Mouse (Mus musculus) adrenal gland, adult 2 months (tissue): ENCODE data around the gene Cxcr1. TPM values are rescaled to one million over a fixed set of nuclear protein-coding genes. Genes with fewer than 3 reads are reported as not detected.

Experiments
- DNase-seq: peaks from one replicate; pipeline ENCODE4 v3.0.0; 2021
- long read RNA-seq: library from polyadenylated mRNA; stranded (forward); transcript quantifications from one replicate; pipeline ENCODE4 v2.0.0, GENCODE M21; 2021
- polyA plus RNA-seq: library from polyadenylated mRNA; depleted of rRNA; stranded (reverse); fragments of >200 nt; gene quantifications from 2 replicates; pipeline ENCODE4 v1.2.3, GENCODE M21; 2012; rRNA removed
- total RNA-seq, 2 experiments: library from RNA; stranded (reverse); gene quantifications; 2 replicates each; pipeline ENCODE4 v1.2.3; 2021

Gene Cxcr1
- total RNA-seq (not detected), polyA plus RNA-seq (not detected in 2 replicates)
- long read RNA-seq, result 0 reads

- DNase-seq, result no peak
Measured at GRCm38 (mm10) chr1:74194445-74194844, at the start of gene Cxcr1. Gene Cxcr1 (minus strand): TSS chr1:74194631.

- DNase-seq, result no peak
Measured at GRCm38 (mm10) chr1:74240832-74241231, 46.4 kb upstream of the Cxcr1 start.

GRCm38 (mm10) chr1:74240311-74240710 is 45.9 kb upstream of the Cxcr1 start:
- DNase-seq, result no peak

- DNase-seq, result no peak
Measured at GRCm38 (mm10) chr1:74239618-74240017, 45.2 kb upstream of the Cxcr1 start.

DNA sequence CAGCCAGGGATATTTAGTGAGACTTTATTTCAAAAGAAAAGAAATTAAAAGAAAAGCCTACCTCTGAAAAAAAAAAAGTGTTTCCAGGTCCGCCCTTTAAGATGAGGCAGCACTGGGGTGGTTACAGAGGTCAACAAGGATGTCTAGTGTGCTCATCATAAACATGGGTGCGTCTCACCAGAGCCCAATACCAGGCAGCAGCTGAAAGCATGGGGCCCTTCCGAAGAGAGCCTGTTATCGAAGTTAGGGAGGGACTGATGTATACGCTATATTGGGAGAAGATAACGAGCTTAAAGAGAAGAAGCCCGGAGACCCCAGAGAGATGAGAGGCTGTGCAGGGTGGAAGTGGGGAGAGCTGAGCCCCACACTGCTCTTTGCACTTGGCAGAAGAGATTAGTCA is 44.7 kb upstream of the Cxcr1 start:
- no peak for DNase-seq

GRCm38 (mm10) chr1:74238136-74238535 is 43.7 kb upstream of the Cxcr1 start:
- no peak for DNase-seq

- DNase-seq, result no peak
Measured at GRCm38 (mm10) chr1:74237671-74238070, 43.2 kb upstream of the Cxcr1 start.

DNA sequence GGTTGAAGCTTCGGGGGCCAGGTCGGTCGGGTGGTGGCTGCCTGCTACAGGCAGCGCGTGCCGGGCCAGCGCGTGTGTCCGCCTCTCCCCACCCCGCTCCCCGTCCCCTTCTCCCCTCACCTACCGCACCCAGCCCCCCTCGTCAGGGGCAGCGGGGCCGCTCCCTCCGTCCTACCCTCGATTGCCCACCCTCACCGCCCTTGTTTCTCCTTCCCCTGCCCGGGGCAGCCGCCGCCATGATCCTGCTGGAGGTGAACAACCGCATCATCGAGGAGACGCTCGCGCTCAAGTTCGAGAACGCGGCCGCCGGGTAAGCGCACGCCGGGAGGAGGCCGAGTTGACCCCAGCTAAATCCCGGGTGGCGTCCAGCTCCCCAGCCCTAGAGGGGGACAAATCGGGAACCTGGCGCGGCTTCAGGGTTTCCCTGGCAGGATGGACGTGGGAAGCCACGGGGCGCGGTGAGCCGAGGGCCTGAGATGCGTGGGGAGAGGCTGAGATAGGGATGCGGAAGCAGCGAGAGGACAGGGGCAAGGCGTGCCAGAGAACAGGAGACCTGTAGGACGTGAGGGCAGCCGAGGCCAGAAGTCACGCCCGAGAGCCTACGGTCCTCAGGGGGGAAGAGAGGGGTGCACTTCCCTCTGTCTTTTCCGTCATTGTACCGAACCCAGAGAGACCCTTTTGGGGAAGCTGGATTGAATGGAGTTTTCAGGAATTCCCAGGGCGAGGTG is 42.3 kb upstream of the Cxcr1 start:
- no peak for DNase-seq

- peak; percentile 99 for DNase-seq
Measured at GRCm38 (mm10) chr1:74235938-74236589, 41.6 kb upstream of the Cxcr1 start, which contains the start of gene Arpc2. Gene Arpc2 (plus strand): TSS chr1:74236084.

- DNase-seq, result no peak
Measured at GRCm38 (mm10) chr1:74230992-74231391, 36.6 kb upstream of the Cxcr1 start.

DNA sequence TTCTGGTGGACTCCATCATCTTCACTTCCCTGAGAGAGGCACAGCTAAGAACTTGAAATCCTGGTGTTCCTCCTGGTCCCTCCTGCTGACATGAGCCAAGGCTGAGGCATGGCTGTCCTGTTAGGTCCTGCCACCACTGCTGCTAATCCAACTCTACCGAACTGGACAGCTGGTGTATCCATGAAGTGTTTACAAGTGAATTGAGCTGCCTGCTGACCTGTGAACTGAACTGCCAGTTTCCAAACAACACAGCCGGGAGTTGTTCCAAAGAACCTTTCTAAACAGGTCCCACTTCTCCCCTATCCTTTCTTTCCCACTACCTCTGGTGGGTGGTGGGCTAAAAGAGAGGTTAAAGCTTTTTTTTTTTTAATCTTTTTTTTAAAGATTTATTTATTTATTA is 35.5 kb upstream of the Cxcr1 start:
- DNase-seq, result no peak

DNA sequence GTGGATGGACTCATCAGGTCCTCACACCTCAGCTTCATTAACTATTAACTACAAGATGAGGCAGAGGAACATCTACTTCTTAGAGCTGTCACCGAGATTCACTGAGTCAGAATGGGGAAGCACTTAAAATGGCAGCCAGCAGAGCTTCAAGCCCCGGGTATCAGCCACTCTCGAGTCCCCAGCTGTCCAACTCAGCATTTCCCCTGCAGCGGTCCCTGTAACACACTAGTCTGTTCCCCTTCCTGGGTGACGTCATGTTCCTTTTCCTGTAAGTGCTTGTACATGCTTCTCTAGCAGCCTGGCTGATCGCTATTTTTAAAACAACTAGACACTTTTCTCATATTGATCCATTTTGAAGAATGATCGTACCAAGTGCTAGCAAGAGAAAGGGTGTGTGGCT is 32.9 kb upstream of the Cxcr1 start:
- DNase-seq, result peak; percentile 31

DNA sequence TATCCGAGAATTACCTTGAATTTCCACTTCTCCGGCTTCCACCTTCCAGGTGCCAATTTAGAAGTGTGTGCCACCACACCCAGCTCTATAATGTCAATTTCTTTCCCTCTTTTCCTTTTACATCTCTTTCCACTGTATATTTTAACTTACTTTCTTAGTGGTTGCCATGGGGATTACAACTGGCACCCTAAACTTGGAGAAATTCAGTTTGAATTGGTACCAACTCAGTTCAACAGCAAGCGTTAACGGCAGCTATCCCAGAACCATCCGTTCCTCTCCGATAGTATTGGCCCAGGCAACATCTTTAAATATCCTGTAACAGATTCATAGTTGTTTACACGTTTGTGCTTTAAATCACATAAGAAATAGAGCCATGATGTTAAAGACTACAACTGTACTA is 25.5 kb upstream of the Cxcr1 start:
- DNase-seq, result no peak

DNA sequence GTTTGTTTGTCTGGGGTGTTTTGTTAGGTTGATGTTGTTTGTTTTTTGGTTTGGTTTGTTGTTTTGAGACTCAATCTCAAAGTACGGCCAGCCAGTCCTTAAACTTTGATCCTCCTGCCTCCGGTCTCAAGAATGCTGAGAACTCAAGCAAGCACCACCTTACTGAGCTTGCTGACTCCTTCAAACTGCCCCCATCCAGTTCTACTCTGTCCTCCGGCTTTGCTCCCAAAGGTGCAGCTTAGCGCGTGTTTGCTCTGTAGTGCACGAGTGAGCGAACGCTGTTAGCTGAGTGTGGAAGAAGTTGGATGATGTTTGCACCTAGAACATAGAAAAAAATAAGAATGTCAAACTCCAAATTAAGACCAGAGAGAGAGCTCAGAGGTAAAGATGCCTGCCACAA is 14.5 kb upstream of the Cxcr1 start:
- no peak for DNase-seq

DNA sequence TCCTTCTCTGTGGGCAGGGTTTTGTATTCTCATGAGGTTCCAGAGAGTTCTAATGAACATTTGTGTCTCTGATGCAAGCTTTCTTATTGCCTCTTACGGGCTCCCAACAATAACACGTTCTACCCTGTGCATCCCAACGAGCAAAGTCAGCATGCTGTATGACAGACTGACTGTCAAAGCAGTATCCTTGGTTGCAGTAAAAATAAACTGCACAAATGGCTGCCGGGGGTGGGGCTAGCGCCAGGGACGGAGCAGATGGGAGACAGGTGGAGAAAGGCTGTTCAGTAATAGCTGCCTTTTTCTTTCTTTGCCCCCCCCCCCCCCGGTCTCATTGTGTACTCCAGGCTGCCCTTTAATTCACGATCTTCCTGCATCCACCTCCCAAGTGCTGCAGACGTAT is 13.5 kb upstream of the Cxcr1 start:
- DNase-seq, result no peak

DNA sequence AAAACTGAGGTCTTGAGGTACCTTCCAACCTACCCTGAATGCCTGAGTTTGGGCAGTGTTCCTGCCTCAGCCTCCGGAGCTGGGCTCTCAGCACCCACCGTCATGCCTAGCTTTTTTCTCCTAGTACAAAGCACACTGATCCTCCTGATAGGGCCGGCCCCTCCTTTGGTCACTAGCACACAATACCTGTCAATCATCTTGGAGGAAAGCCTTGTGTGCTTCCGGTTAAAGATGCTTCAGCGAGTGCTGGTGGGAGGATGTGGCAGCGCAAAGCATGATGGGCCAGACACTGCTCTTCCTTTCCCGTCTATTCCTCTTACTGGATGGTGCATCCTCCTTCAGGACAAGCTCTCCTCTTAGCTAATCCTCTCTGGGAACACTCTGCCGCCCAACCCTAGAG is 12.2 kb upstream of the Cxcr1 start:
- no peak for DNase-seq

DNA sequence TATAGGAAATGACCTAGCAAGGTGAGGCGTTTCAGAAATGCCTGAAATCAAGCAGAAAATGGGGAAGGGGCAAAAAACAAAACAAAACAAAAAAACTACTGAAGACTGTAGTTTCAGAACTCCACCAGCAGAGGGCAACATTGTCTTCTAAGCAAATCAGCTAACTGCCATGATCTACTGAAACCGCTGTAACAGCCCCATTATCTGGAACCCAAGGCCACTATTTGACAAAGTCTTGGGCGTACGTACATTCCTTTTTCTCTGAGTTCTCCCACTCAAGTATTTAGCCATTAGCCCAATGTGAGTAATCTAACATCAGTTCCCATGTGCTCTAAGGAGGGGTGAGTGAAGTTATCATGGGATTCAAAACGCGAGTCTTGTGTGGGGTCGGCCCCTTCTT is 11.4 kb upstream of the Cxcr1 start:
- DNase-seq, result peak; percentile 13

DNA sequence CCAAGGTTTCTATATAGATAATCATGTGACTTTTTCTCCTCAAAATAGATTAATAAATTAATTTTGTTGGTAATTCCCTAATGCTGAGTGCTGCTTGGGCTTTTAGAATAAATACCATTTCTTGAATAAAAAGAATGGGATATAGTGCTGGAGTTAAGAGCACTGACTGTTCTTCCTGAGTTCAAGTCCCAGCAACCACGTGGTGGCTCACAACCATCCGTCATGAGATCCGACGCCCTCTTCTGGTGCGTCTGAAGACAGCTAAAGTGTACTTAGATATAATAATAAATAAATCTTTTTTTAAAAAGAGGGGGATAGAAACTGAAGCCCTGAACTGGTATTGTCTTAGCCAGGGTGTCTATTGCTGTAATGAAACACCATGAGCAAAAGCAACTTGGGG is 9.0 kb upstream of the Cxcr1 start:
- DNase-seq, result no peak

DNA sequence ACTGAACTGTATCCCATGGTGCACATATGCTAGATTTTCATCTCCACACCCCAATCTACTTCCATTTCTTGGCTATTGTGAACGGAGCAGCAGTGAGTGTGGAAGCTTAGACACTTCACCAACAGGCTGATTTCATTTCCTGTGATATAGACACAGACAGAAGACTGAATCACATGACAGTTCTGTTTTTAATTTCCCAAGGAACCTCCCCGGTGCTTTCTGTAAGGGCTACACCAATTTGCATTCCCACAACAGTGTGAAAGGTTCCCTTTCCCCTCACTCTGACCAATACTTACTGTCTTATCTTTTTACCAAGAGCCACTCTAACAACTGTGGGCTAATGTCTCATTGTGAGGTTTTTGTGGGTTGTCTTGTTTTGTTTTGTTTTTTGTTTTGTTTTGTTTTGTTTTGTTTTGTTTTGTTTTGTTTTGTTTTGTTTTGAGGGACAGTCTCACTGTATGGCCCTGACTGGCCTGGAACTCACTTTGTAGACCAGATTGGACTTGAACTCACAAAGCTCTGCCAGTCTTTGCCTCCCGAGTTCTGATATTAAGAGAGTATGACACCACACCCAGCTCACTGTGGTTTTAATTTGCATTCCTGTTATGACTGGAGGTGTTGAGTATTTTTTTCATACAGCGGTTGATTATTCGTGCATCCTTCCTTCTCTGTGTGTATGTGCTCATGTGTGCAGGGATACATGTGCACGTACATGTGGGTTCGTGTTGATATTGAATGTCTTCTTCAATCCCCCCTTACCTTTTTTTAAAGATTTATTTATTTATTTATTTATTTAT is 6.8 kb upstream of the Cxcr1 start:
- DNase-seq, result no peak

DNA sequence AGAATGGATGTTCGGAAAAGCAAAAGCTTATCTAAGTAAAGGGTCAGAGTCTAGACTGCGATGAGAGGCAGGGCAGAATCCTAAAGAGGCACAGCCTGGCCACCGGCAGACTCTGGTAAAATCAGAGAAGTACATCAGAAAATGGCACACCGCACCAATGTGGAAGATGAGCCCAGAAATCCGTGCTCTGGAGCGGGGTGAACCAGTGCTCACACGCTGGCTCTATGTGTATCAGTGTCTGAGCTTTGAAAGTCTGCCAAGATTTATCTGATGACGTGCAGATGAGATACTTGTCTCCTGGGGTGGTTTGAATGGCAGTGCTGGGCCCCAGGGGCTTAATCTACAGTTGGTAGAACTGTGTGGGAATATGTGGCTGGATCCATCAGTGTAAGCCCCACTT is 4.6 kb upstream of the Cxcr1 start:
- no peak for DNase-seq

- no peak for DNase-seq
Measured at GRCm38 (mm10) chr1:74197726-74198470, 3.5 kb upstream of the Cxcr1 start.
